Mouse (Mus musculus): Measurements from ENCODE around the gene Lpar3.
A peak's percentile ranks its signal among the peaks of the same experiment; 100 is the strongest.
"Not testable (repeated sequence)": the region's sequence is repeated elsewhere in the genome, so short reads cannot be mapped to it uniquely, and the experiment has no call there.

Lpar3 gene

GRCm38 (mm10) chr3:146207440-146207839 is 13.3 kb upstream of the Lpar3 start:
- no peak for DNase-seq (ENCODE audit: inconsistent age in 2 of 2, low spot score in 1 of 2)

DNA sequence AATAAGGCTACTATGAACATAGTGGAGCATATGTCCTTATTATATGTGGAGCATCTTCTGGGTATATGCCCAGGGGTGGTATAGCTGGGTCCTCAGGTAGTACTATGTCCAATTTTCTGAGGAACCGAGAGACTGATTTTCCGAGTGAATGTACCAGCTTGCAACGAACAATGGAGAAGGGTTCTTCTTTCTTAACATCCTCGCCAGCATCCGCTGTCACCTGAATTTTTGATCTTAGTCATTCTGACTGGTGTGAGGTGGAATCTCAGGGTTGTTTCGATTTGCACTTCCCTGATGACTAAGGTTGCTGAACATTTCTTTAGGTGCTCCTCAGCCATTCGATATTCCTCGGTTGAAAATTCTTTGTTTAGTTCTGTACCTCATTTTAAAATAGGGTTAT is 11.0 kb upstream of the Lpar3 start:
- not testable (repeated sequence) for DNase-seq (ENCODE audit: inconsistent age in 2 of 2, low spot score in 1 of 2)

DNA sequence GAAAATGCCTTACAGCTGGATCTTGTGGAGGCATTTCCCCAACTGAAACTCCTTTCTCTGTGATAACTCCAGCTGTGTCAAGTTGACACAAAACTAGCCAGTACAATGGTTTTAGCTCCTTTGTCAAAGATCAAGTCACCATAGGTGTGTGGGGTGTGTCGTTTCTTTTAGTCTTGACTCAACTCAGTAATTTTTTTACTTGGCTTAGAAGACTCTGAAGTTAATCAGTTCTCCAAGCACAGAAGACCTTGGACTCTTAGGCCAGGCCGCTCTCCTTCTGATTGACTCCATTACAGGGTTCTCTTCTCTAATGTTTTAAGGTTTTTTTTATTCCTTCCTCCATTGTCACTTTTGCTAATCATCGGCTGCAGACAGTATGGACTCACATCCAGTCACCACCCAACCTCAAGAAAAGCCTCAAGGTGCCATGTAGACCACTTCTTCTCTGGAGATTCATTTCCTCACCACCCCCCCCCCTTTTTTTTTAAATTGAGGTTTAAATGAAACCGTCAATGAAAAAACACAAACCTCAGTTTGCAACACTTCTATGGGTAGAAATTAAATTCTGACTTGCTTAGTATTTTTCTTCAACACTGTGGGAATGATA is 9.5 kb upstream of the Lpar3 start:
- no peak for DNase-seq (ENCODE audit: inconsistent age in 2 of 2, low spot score in 1 of 2)

GRCm38 (mm10) chr3:146211964-146212363 is 8.8 kb upstream of the Lpar3 start:
- no peak for DNase-seq (ENCODE audit: inconsistent age in 2 of 2, low spot score in 1 of 2)

GRCm38 (mm10) chr3:146213336-146213735 is 7.4 kb upstream of the Lpar3 start:
- no peak for DNase-seq (ENCODE audit: inconsistent age in 2 of 2, low spot score in 1 of 2)

DNA sequence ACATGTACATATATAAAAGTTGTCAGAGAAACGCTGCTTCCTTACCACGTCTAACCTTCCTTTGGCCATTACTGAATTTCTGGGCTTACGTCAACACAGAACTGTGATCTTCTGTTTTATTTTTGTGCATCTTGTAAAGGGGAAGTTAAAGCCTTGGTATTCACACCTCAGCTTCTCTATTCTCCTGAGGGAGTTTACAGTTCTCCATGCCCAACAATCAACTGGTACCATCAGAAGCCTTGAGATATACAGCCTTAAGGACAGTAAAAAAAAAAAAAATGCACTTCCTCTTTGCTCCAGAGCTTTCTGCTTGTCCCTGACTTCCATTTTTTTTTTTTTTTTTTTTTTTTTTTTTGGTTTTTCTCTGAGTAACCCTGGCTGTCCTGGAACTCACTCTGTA is 4.2 kb upstream of the Lpar3 start:
- DNase-seq (ENCODE audit: inconsistent age in 2 of 2, low spot score in 1 of 2): no peak

GRCm38 (mm10) chr3:146224271-146224670 is 3.5 kb downstream of the Lpar3 start:
- no peak for DNase-seq (ENCODE audit: inconsistent age in 2 of 2, low spot score in 1 of 2)

- peak; percentile 71 to 78 for DNase-seq (ENCODE audit: inconsistent age in 2 of 2, low spot score in 1 of 2)
Observed at GRCm38 (mm10) chr3:146225061-146225761, 4.4 kb downstream of the Lpar3 start.

DNA sequence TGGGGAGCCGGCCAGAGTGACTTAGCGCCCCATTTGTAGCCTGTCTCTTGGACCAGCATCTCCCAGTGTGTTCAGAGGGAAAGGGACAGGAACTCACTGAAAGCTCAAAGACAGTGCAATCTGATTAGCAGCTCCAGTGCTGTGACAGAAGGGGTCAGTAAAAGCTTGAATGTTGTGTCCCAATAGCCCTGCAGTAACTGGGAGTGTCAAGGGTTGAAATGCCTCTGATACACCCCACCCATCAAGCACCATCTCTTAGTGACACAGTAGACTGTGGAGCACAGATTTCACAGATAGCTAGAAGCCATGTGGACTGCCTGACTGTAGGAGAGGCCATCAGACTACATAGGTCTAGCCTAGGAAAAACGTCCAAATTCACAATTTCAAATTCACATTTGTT is 6.7 kb downstream of the Lpar3 start:
- no peak for DNase-seq (ENCODE audit: inconsistent age in 2 of 2, low spot score in 1 of 2)

DNA sequence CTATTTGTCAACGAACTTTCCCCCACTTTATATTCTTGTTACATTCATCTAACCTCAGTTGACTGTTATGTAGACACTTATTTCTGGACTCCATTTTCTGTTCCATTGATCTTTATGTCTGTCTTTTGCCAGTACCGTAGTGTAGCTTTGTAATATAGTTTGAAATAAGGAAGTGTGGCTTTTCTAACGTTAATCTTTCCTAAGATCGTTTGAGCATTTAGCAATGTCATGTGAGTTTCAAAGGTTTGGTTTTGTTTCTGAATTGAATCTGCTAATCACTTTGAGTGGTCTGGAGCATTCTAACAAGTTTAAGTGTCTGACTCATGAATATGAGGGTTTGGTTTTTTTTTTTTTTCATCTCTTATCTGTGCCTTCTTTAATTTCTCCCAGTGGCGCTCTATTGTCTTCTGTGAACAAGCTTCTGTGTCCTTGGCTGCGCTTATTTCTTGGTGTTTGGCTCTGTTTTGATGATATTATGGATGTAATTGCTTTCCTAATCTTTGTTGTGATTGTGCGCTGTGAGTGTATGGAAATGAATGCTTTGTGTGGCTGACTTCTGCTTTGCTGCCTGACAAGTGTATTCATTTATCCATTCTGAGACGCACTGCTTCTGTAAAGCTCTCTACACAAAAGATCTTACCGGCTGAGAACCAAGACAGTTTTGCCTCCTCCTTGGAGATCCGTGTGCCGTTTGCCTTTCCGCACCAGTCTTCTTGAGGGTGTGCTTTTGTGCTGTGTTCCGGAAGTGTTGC is 8.0 kb downstream of the Lpar3 start:
- DNase-seq (ENCODE audit: inconsistent age in 2 of 2, low spot score in 1 of 2): no peak

DNA sequence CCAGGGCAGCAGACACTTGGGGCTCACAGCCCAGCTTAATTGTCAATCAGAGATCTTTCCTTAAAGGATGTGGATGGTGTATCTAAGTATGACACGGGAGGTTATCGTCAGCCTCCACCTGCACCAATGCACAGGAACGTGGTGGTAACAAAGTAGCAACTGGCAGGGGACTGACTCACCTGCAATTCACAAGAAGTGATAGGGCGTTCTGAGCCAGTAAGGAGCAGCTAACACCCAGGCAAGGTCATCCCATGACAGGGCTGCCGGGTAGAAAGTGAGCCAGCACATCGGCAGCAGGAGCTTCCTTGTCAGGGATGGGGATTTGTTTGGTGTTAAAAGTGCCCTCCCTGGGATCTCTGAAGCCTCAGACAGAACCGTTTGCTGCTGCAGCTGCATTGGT is 11.9 kb downstream of the Lpar3 start:
- no peak for DNase-seq (ENCODE audit: inconsistent age in 2 of 2, low spot score in 1 of 2)

DNA sequence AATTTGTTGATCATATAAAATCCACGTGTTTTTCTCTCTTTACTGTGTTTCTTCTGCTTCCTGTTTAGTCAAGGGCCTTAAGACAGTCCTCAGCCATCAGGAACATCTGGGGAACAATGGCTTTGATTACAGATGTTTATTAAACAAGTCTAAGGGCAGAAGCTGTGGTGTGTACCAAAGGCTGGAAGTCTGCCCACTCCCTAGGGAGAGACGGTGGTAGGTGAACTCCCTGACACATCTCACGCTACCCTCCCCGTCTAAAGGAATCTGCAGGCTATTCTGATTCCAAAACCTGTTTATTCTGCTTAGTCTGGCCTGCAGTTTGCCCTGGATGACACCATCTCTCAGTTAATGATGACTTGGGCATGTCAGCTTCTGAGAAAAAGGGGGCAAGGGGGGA is 13.0 kb downstream of the Lpar3 start:
- DNase-seq (ENCODE audit: inconsistent age in 2 of 2, low spot score in 1 of 2): no peak

- DNase-seq (ENCODE audit: inconsistent age in 2 of 2, low spot score in 1 of 2): no peak
Observed at GRCm38 (mm10) chr3:146234530-146234929, 13.8 kb downstream of the Lpar3 start.

GRCm38 (mm10) chr3:146236280-146236679 is 15.5 kb downstream of the Lpar3 start:
- no peak for DNase-seq (ENCODE audit: inconsistent age in 2 of 2, low spot score in 1 of 2)

DNA sequence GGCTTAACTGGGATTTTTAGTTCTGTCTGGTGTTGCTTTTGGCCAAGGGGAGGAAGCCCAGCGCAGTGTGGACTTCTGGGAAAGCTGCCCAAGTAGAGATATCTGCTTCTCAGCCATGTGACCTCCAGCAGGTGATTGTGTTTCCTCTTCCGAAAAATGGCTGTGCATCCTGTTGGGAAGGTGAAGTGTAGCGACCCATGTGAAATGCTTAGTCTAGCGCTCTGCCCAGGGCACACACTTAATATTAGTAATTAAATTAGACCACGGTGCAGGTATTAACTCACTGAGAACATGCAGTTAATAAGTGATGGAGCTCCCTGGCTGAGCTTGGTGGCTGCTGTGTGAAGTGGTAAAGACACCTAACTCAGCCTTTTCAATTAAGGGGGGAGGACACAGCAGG is 16.9 kb downstream of the Lpar3 start:
- no peak for DNase-seq (ENCODE audit: inconsistent age in 2 of 2, low spot score in 1 of 2)

DNA sequence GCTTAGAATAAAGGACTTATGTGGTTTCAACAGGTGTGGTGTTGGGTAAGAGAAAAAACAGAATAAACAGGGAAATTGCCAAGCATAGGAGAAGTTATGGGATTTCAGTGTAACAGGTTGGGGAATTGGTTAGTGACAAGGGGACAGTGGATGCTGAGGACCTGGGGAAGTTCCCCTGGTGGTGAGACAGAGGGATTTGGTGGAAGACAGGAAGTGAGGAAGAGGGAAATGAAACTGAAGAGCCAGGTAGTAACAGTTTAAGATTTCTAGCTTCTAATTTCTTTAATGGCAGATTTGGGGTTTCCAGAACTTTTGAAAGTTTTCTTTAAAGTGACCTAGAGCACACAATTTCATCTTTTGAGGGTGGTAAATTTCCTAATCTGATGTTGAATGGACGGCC is 23.9 kb downstream of the Lpar3 start:
- DNase-seq (ENCODE audit: inconsistent age in 2 of 2, low spot score in 1 of 2): no peak

GRCm38 (mm10) chr3:146246557-146246956 is 25.8 kb downstream of the Lpar3 start:
- DNase-seq (ENCODE audit: inconsistent age in 2 of 2, low spot score in 1 of 2): no peak

DNA sequence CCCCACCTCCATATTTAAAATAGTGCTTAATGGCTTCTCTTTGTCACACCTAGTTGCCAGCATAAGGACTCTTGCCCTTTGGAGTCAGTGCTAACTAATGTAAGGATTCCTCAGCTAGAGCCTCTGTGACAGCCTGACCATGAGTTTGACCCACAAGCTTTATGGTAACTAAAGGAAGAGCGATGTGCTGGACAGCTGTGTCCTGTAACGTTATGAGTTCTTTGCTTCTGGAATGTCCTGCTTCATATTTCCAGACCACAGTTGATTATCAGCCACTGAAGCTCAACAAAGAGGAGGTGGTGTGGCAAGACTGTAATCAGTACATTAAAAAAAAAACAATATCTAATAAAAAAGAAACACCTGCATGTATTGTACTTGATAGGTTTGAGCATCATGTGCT is 26.2 kb downstream of the Lpar3 start:
- DNase-seq (ENCODE audit: inconsistent age in 2 of 2, low spot score in 1 of 2): no peak

DNA sequence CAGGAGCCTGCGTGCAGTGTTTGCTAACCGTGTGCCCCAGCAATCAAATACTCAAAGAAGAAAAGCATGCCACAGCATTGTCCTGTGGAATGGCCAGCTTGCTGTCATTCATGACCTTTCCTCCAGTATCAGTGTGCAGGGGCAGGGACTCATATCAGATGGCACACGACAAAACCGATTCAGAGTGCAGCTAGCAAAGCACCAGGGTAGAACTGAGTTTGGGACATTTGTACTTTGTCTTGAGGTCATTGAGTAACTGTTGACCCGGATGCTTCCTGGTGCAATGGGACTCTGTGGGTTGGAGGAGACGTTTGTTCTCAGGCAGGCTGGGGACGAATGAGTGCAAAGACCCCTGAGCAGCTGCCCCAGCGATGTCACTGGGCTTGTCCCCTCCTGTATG is 29.1 kb downstream of the Lpar3 start:
- DNase-seq (ENCODE audit: inconsistent age in 2 of 2, low spot score in 1 of 2): no peak

- peak; percentile 69 to 77 for DNase-seq (ENCODE audit: inconsistent age in 2 of 2, low spot score in 1 of 2)
Observed at GRCm38 (mm10) chr3:146251771-146252170, 31.0 kb downstream of the Lpar3 start.

DNA sequence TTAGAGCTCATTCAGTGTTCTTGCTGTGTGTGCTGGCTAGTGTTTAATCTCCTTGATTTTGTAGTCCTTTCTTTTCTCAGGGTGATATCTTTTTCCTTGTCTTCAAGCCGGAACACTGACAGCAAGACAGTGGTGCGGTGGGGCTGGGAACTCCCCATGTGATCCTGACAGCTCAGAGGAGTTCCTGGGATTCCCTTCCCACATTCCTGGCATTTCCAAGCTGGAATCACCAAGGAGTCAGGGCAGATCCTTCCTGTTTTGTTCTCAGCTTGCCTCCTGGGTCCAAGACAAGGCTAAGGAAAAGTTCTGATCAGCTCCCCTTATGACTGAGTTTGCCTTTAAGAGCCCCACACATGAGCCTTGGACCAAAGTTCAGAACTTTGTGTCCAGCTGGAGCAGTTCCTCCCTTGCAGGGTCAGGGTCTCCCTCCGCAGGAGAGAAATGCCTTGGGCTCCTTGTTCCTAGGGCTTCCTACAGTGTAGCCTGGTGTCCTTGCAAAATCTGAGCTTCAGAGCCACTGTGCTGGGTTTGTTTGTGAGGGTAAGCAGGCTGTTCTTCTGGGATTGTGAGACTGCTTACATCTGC is 33.1 kb downstream of the Lpar3 start:
- no peak for DNase-seq (ENCODE audit: inconsistent age in 2 of 2, low spot score in 1 of 2)

GRCm38 (mm10) chr3:146255123-146255522 is 34.4 kb downstream of the Lpar3 start:
- DNase-seq (ENCODE audit: inconsistent age in 2 of 2, low spot score in 1 of 2): no peak

All from adrenal gland, adult (tissue).